Mouse (Mus musculus) liver, embryonic 14.5 days (tissue): Measurements from ENCODE around the gene 5031439G07Rik.

ENCODE experiments used
- CTCF ChIP-seq: IDR thresholded peaks from 2 replicates; pipeline ENCODE4 v1.5.1; 2016; ENCODE audit warnings: antibody characterized with exemption, low read depth, control low read depth
- EP300 ChIP-seq: IDR thresholded peaks from 2 replicates; pipeline ENCODE4 v1.6.1; 2016; ENCODE audit warnings: antibody characterized with exemption, low read depth

- TF ChIP-seq CTCF (no peak), EP300 (no peak)
Observed at GRCm38 (mm10) chr15:84919938-84920337, 68.4 kb downstream of the 5031439G07Rik start, which contains the start of gene Gm29666.
